Mouse (Mus musculus) adrenal gland (tissue): Measurements from ENCODE around the gene Lats2.

ENCODE experiments used
- intact Hi-C: fragments of 180-260 bp; cut with DNase I; formaldehyde crosslinking; loops from one replicate; pipeline ENCODE4 v1.15.1; 2025
- microRNA-seq, 2 experiments: library from miRNA; unstranded; fragments of <30 nt; microRNA quantifications; one replicate each; pipeline ENCODE4; 2019

The Lats2 gene

GRCm38 (mm10) chr14:57649501-57649900 lies 108.7 kb downstream of the Lats2 start:
- intact Hi-C loops, result no loop called here

- intact Hi-C loops, result no loop called here
These were observed 112.0 kb downstream of the Lats2 start for GRCm38 (mm10) chr14:57646155-57646554.

Small RNA genes lying within 50 kb of the gene (microRNA-seq; reads per million reads assigned to microRNA genes)
- 0.46 to 0.86 reads per million in 2 experiments for gene Mir3077
